Mouse (Mus musculus) lung, postnatal 0 days (tissue): ENCODE data around the gene Smpdl3b. TPM values are rescaled to one million over a fixed set of nuclear protein-coding genes. Genes with fewer than 3 reads are reported as not detected.
A peak's percentile ranks its signal among the peaks of the same experiment; 100 is the strongest.
"Not testable (repeated sequence)": the region's sequence is repeated elsewhere in the genome, so short reads cannot be mapped to it uniquely, and the experiment has no call there.

Experiments
- ATAC-seq: fragments of 200-750 bp; cut with Nextera tagmentation; 2 replicates; pipeline ENCODE4 v1.8.0; 2017; ENCODE audit warnings: moderate library complexity
- DNase-seq: peaks from one replicate; pipeline ENCODE4 v3.0.0-alpha.2; 2016; ENCODE audit warnings: low spot score
- H3K27ac ChIP-seq: fragments of 300-500 bp; sonication (generic); 2 replicates; pipeline ENCODE4 v1.5.1; 2014; ENCODE audit warnings: antibody characterized with exemption, mild to moderate bottlenecking, low read length, mixed read lengths
- H3K27me3 ChIP-seq: fragments of 300-500 bp; sonication (generic); replicated peaks from 2 replicates; pipeline ENCODE4 v1.6.1; 2014; ENCODE audit warnings: low read length, mixed read lengths; ENCODE audit not compliant: insufficient read depth
- H3K36me3 ChIP-seq: fragments of 300-500 bp; sonication (generic); 2 replicates; pipeline ENCODE4 v1.6.1; 2014; ENCODE audit warnings: low read length, mixed read lengths; ENCODE audit not compliant: insufficient read depth
- H3K4me1 ChIP-seq: fragments of 300-500 bp; sonication (generic); 2 replicates; pipeline ENCODE4 v1.6.1; 2014; ENCODE audit warnings: antibody characterized with exemption, low read depth, low read length, mixed read lengths; ENCODE audit not compliant: insufficient read depth
- H3K4me2 ChIP-seq: fragments of 300-500 bp; sonication (generic); replicated peaks from 2 replicates; pipeline ENCODE4 v1.6.1; 2014; ENCODE audit warnings: low read depth, mild to moderate bottlenecking, low read length, moderate library complexity, mixed read lengths
- H3K4me3 ChIP-seq: fragments of 300-500 bp; sonication (generic); 2 replicates; pipeline ENCODE4 v1.5.1; 2014; ENCODE audit warnings: low read depth, low read length
- H3K9ac ChIP-seq: fragments of 300-500 bp; sonication (generic); replicated peaks from 2 replicates; pipeline ENCODE4 v1.6.1; 2014; ENCODE audit warnings: low read depth, mild to moderate bottlenecking
- H3K9me3 ChIP-seq: fragments of 300-500 bp; sonication (generic); 2 replicates; pipeline ENCODE4 v1.6.1; 2016; ENCODE audit warnings: low read length, mixed read lengths
- CTCF ChIP-seq: IDR thresholded peaks from 2 replicates; pipeline ENCODE4 v1.5.1; 2016; ENCODE audit warnings: antibody characterized with exemption, mild to moderate bottlenecking
- EP300 ChIP-seq: IDR thresholded peaks from 2 replicates; pipeline ENCODE4 v1.6.1; 2016; ENCODE audit warnings: antibody characterized with exemption, mild to moderate bottlenecking, control low read depth
- WGBS: fragments of 180-500 bp; shearing (Covaris S2); extraction: QIAGEN DNeasy Blood & Tissue Kit; methylation state at CpG from one replicate; pipeline ENCODE4 v1.1.7; 2014; 5-methylcytosine and 5-hydroxymethylcytosine counted together
- polyA plus RNA-seq: library from polyadenylated mRNA; unstranded; fragments of >200 nt; fragmentation: Nextera tagmentation; extraction: Ambion mirVana; gene quantifications from 2 replicates; pipeline ENCODE4 v1.2.1, GENCODE M21; 2015

Smpdl3b gene
- polyA plus RNA-seq, 1 experiment from 2014 or later = 3.7 TPM

GRCm38 (mm10) chr4:132797461-132797860 is 40.4 kb upstream of the Smpdl3b start:
- H3K4me1 ChIP-seq = no peaks in the 10 kb centered on the region; the same call in 1 of the 2 replicates
- TF ChIP-seq CTCF = 0 out of 2 replicates have a peak, but pooled peaks have one; percentile 3
- TF ChIP-seq EP300 = no peak
- H3K27me3 ChIP-seq = 0 out of 2 replicates have a peak, but pooled peaks cover 10% of the 10 kb centered on the region
- H3K36me3 ChIP-seq = no peaks in the 10 kb centered on the region
- DNase-seq (no peak), ATAC-seq (no peak)
- H3K9me3 ChIP-seq = no peaks in the 10 kb centered on the region
- WGBS = 61% methylated on average over 1 of the region's 1 CpGs
- no peak overlapping the region for H3K9ac ChIP-seq
- H3K27ac ChIP-seq = no peak overlapping the region
- H3K4me3 ChIP-seq = no peak overlapping the region
- no peak overlapping the region for H3K4me2 ChIP-seq

DNA sequence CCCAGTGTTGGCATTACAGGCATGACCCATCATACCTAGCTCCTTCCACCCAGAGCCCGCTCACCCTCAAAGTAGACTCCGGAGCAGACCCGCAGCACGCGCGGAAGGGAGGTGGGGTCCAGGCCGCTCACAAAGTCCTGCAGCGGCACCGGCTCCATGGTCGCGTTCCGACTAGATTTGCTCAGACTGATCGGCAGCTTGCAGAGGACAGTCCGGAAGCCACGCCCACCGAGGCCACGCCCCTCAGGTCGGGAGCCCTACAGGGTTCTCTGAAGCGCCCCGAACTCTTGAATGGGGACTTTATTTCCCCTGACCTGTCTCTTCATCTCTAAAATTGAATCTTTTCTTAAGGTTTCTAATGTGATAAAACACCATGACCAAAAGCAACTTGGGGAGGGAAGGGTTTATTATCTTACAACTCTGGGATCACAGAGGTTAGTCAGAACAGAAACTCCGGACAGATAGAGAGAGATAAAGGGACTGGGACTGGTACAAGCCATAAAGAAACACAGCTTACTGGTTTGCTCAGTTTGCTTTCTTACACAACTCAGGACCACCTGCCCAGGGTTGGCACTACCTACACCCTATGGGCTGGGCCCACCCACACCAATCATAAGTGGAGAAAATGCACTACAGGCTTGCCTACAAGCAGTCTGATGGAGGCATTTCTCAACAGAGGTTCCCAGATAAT is 39.3 kb upstream of the Smpdl3b start, which contains the start of gene Themis2:
Themis2 (minus strand) TSS at position 192 of the 691 bp plus-strand sequence.
- Histone ChIP-seq H3K4me3 (peak within 1 kb of the TSS; percentile 32), H3K9me3 (no peaks in the 10 kb centered on the region), H3K27me3 (0 out of 2 replicates have a peak, but pooled peaks cover 10% of the 10 kb centered on the region), H3K4me1 (no peaks in the 10 kb centered on the region; the same call in 1 of the 2 replicates), H3K27ac (no peak within 1 kb of the TSS), H3K9ac (no peak within 1 kb of the TSS), H3K36me3 (no peaks in the 10 kb centered on the region), H3K4me2 (peak within 1 kb of the TSS; percentile 52)
- DNase-seq = peak; percentile 52
- 2% methylated on average over 21 of the region's 21 CpGs for WGBS
- no peak for TF ChIP-seq EP300
- TF ChIP-seq CTCF = no peak
- ATAC-seq = peak; percentile 68

- DNase-seq = no peak
- Histone ChIP-seq H3K4me3 (peak overlapping the region; percentile 12; the same call in 1 of the 2 replicates), H3K27ac (no peak overlapping the region), H3K4me1 (no peaks in the 10 kb centered on the region; the same call in 1 of the 2 replicates), H3K9ac (no peak overlapping the region), H3K9me3 (no peaks in the 10 kb centered on the region), H3K27me3 (0 out of 2 replicates have a peak, but pooled peaks cover 10% of the 10 kb centered on the region), H3K4me2 (peak overlapping the region; percentile 52; the same call in 1 of the 2 replicates), H3K36me3 (no peaks in the 10 kb centered on the region)
- WGBS = 57% methylated on average over 7 of the region's 7 CpGs
- ATAC-seq = no peak
- TF ChIP-seq EP300 = no peak
- TF ChIP-seq CTCF = no peak
These were observed 38.1 kb upstream of the Smpdl3b start for GRCm38 (mm10) chr4:132795171-132795570.

- Histone ChIP-seq H3K4me3 (peak overlapping the region; percentile 12; the same call in 1 of the 2 replicates), H3K9ac (no peak overlapping the region), H3K4me2 (0 out of 2 replicates have a peak overlapping the region, but pooled peaks have one; percentile 52), H3K9me3 (no peaks in the 10 kb centered on the region), H3K36me3 (no peaks in the 10 kb centered on the region), H3K27me3 (0 out of 2 replicates have a peak, but pooled peaks cover 10% of the 10 kb centered on the region), H3K27ac (no peak overlapping the region), H3K4me1 (no peaks in the 10 kb centered on the region; the same call in 1 of the 2 replicates)
- ATAC-seq = peak; percentile 55
- no peak for TF ChIP-seq EP300
- TF ChIP-seq CTCF = no peak
- 63% methylated on average over 8 of the region's 8 CpGs for WGBS
- peak; percentile 57 for DNase-seq
These were observed 37.7 kb upstream of the Smpdl3b start for GRCm38 (mm10) chr4:132794760-132795159.

- H3K9ac ChIP-seq = no peak overlapping the region
These were observed 37.0 kb upstream of the Smpdl3b start for GRCm38 (mm10) chr4:132794028-132794427.

DNA sequence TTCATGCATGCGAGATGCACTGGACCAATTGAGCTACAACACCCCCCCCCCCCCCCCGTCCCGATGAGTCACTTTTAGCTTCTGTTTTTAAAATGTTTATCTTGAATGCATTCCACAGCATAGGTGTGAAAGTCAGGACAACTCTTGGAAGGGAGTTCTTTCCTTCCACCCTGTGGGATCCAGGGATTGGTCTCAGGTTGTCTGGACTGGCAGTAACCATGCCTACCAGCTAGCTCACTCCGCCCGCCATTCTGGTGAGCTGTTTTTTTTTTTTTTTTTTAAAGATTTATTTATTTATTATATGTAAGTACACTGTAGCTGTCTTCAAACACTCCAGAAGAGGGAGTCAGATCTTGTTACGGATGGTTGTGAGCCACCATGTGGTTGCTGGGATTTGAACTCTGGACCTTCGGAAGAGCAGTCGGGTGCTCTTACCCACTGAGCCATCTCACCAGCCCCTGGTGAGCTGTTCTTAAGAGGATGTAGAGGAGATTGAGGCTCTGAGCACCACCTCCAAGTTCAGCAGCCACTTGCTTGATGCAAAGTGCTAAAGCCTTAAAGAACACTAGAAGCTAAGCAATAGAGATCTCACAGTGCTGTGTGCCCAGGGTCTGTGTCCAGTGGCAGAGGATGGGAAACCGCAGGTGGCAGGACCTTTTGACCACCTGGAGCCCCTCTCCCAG is 36.4 kb upstream of the Smpdl3b start:
- H3K36me3 ChIP-seq, H3K4me3 ChIP-seq, H3K4me2 ChIP-seq, H3K27me3 ChIP-seq, ATAC-seq, H3K27ac ChIP-seq, H3K9me3 ChIP-seq, H3K9ac ChIP-seq, DNase-seq, H3K4me1 ChIP-seq: not testable (repeated sequence)
- WGBS = 84% methylated on average over 6 of the region's 9 CpGs

More at GRCm38 (mm10) chr4:132794028-132794427, 37.0 kb upstream of the Smpdl3b start:
- no peak overlapping the region for H3K4me2 ChIP-seq
- no peak overlapping the region for H3K4me3 ChIP-seq
- DNase-seq (peak; percentile 51), ATAC-seq (no peak; the same call in 1 of the 2 replicates)
- no peaks in the 10 kb centered on the region; the same call in 1 of the 2 replicates for H3K4me1 ChIP-seq
- H3K27ac ChIP-seq = no peak overlapping the region
- 0 out of 2 replicates have a peak, but pooled peaks cover 10% of the 10 kb centered on the region for H3K27me3 ChIP-seq
- no peaks in the 10 kb centered on the region for H3K9me3 ChIP-seq
- no peak for TF ChIP-seq EP300
- no peak for TF ChIP-seq CTCF
- no peaks in the 10 kb centered on the region for H3K36me3 ChIP-seq
- 45% methylated on average over 9 of the region's 9 CpGs for WGBS
